Mouse (Mus musculus) lung, adult 2 months (tissue): Measurements from ENCODE around the gene Hdhd5.

ENCODE experiments used
- CTCF ChIP-seq: fragments of 200-500 bp; IDR thresholded peaks from 2 replicates; pipeline ENCODE4 v1.5.1; 2011; ENCODE audit warnings: mild to moderate bottlenecking, low read length, control low read depth; ENCODE audit not compliant: insufficient read depth
- POLR2A ChIP-seq: fragments of 200-500 bp; IDR thresholded peaks from 2 replicates; pipeline ENCODE4 v1.6.1; 2011; ENCODE audit warnings: low read depth, mild to moderate bottlenecking, control low read depth, low read length, borderline replicate concordance; ENCODE audit errors: extremely low read depth

DNA sequence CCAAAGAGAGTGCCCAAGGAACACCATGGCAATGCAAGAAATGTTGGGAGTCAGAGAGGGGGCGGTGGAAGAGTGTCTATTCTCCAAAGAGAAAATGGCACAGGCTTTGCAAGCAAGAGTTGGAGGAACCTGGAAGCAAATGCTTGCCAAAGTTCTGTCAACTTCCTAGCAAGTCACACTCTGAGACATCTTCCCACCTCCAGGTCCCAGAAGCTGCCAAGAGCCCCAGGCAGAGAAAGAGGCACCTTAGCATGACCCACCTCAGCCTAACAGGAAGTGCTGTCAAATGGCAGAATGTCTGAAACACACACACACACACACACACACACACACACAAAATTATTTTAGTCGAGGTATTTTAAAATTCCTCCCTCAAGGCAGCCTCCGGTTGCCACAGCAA, 27.1 kb downstream of the Hdhd5 start:
- TF ChIP-seq POLR2A (no peak), CTCF (no peak)
